Mouse (Mus musculus): Measurements from ENCODE around the gene Entpd2. TPM values are rescaled to one million over a fixed set of nuclear protein-coding genes. Genes with fewer than 3 reads are reported as not detected.
A peak's percentile ranks its signal among the peaks of the same experiment; 100 is the strongest.

Gene Entpd2
- total RNA-seq (2021) = 10 to 100 TPM; 11.7 to 15.1 TPM
- long read RNA-seq, experiment 1, transcript Entpd2-201 (9 exons, 1,935 nt) = major isoform, 20 of 24 reads
- long read RNA-seq, experiment 1, partial matches to known transcripts = 1 of 24 reads
- long read RNA-seq, experiment 1, other reads (novel, unspliced or antisense) = 3 of 24 reads
- long read RNA-seq, experiment 2, transcript Entpd2-201 (9 exons, 1,935 nt) = major isoform, 14 of 18 reads
- long read RNA-seq, experiment 2, partial matches to known transcripts = 2 of 18 reads
- long read RNA-seq, experiment 2, other reads (novel, unspliced or antisense) = 2 of 18 reads

DNA sequence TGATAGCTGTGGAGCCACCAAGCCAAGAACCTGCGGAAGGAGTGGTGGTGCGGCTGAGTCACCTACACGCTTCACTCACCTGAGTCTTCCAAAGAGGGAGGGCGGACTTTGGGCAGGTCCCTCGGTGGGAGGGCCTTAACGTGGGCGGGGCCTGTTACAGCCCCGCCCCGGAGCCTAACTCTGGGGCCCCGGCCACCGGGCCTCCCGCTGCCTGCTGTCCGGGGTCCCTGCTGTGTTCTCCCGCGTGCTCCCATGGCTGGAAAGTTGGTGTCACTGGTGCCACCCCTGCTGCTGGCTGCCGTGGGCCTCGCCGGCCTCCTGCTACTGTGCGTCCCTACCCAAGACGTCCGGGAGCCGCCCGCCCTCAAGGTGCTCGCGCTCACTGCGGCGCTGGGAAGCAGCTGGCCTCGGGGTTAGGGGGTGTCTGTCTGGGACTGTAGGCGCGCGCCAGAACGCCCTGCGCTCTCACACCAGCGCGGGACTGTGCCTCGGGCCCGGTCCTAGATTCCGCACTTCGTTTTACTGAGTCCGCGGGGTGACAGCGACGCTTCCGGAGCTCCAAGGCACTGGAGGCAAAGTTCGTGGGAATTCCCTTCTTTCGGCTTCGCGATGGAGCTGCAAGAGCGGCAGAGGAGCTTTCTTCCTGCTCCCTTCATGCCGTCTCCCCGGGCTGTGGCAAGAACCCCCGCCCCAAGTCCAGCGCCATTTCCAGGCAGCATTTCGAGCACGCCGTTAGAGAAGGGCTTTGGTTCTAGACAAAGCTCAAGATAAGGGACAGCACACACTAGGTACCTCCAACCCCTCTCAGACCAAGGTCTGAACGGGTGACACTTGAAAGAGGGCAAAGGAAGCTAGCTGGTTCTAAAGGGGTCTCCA, at the start of gene Entpd2:
Entpd2 (plus strand) TSS at position 154 of the 876 bp plus-strand sequence.
- peak; percentile 54 for DNase-seq

DNA sequence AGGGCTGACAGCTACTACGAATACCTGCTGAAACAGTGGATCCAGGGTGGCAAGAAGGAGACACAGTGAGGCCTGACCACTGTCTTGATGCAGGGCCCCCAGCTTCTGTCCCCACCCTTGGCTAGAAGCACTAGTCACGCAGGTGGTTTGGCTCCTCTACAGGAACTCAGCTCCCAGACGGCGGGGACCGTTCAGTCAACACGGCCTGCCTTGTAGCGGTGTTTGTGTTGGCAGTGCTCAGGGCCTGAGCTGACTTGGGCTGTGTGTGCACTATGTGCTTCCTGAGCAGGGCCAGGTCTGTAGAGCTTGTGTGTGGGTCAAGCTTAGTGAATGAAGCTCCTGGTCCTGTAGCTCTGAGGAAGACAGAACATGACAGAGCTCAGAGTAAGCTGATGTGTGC, 47.5 kb upstream of the Entpd2 start:
- no peak for DNase-seq

- peak; percentile 31 for DNase-seq
These were observed 46.2 kb upstream of the Entpd2 start for GRCm38 (mm10) chr2:25349499-25349898.

- DNase-seq = no peak
These were observed 45.0 kb upstream of the Entpd2 start for GRCm38 (mm10) chr2:25350701-25351100.

DNA sequence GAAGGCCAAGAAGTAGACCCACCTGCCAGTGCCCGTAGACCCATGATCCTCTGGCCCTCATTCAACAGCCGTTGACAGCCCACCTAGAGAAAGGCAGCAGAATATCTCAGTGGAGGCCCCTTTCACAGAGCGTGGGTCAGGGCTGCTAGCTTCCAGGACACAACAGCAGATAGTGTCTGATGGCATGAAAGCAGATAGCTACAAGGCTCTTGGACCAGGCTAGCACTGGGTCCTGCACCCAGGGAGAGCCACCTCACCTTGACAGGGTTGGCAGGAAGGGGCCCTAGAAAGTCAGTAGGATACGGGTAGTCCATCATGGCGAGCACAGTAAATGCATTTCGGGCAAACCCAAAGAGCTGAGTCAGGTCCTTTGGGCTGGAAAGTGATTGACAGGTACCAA, 41.5 kb upstream of the Entpd2 start:
- DNase-seq = no peak

DNA sequence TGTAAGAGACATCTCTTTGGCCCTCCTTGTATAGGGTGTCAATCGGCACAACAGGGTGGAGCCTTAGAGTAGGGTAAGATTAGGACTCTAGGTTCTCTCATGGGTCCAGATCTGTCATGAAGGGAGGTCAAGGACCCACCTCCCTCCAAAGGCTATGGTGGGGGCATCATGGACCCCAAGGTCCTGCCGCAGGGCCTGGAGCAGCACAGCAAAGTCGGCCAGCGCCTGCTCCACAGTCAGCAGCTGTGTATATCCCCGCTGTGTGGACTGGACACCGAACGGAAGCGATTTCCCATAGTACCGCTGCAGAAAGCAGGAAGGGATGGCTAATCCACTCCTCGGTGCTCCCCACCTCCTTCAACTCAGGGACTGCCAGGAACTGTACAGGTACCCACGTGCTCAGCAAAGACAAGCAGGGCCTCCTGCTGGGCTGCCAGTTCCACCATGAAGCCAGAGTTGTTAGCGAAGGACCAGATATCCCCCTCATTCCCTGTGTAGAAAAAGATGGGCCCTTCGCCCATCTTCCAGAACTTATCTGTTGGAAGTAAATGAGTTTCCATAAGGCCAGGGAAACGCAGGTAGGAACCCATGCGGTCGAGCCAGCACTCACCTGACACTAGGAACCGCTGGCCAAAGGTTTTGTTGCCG, 40.1 kb upstream of the Entpd2 start:
- DNase-seq = no peak

GRCm38 (mm10) chr2:25356208-25357079, 39.2 kb upstream of the Entpd2 start, which contains the start of gene Dpp7:
Gene Dpp7, minus strand, starts transcription at chr2:25356359.
- peak; percentile 87 for DNase-seq

GRCm38 (mm10) chr2:25359848-25360247, 35.8 kb upstream of the Entpd2 start:
- no peak for DNase-seq

DNA sequence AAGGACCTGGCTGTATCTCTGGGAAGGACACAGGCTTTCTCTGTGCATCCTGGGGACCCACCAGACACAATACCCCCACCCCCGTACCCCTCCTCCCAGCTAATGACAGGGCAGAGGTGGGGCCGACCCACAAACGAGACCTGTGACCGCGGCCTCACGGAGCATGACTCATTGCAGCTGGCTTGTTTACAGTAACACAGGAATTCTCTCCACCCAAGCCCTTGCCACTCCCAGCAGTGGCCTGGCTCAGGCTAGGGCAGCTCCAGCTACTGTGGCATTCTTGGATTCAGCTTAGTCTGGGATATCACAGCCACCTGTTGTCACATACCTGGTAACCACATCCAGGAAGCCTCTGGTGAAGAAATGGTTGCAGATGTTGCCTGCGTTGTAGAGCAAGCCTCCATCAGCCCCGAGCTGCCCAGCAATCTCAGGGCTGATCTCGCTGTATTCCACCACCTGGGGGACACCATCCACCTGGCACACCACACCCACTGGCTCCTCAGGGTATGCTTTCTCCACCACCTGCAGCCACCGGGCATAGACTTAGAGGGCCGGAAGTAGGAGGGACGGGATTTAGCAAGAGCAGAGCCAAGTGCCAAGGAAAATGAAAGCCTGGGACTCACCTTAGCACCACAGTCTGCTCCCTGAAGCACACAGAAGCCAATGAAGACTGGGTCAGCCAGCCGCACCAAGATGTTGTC, 32.0 kb upstream of the Entpd2 start:
- no peak for DNase-seq

GRCm38 (mm10) chr2:25364313-25364712, 31.4 kb upstream of the Entpd2 start:
- no peak for DNase-seq

- no peak for DNase-seq
These were observed 30.9 kb upstream of the Entpd2 start for GRCm38 (mm10) chr2:25364761-25365090.

- DNase-seq = peak; percentile 85
These were observed 30.4 kb upstream of the Entpd2 start, which contains the start of gene Uap1l1 for GRCm38 (mm10) chr2:25365091-25365761. Gene Uap1l1, minus strand, starts transcription at chr2:25365682.

GRCm38 (mm10) chr2:25369996-25370395, 25.7 kb upstream of the Entpd2 start:
- DNase-seq = no peak

- DNase-seq = peak; percentile 90
These were observed 23.7 kb upstream of the Entpd2 start, which contains the start of gene Sapcd2 for GRCm38 (mm10) chr2:25371764-25372643. Gene Sapcd2, plus strand, starts transcription at chr2:25372321.

- no peak for DNase-seq
These were observed 22.9 kb upstream of the Entpd2 start for GRCm38 (mm10) chr2:25372644-25373391.

DNA sequence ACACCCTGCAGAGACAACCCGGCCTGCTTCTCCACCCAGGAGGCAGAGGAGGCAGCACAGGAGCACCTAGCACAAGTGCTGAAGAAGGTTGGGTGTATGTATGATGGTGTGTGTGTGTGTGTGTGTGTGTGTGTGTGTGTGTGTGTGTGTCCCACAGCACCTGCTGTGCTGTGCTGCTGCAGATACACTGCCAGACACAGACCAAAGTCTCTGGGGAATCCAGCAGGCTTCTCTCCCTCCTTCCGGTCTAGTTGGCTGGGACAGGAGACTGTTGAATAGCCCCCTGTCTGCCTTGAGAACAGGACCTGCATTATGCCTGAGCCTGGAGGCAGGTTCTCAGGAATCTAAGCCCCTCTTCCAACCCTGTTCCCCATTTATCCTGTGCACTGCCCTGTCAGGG, 22.2 kb upstream of the Entpd2 start:
- no peak for DNase-seq

DNA sequence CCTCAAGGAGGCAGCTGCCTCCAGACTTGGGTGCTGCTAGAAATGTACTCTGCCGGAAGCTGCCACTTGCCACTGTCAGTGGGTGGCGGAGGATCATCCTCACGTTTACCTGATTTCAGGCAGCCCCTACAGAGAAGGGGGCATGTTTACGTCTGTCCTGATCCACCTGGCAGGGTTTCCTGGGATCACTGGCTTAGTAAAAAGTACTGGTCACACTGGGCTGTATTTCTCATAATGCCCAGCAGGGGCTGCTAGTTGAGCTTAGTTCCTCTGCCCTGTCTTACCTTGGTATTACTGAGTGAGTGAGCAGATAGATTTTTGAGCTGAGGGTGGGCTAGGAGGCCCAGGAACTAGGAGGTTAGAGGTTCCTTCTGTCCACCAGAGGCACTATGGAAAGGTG, 19.1 kb upstream of the Entpd2 start:
- peak; percentile 63 for DNase-seq

DNA sequence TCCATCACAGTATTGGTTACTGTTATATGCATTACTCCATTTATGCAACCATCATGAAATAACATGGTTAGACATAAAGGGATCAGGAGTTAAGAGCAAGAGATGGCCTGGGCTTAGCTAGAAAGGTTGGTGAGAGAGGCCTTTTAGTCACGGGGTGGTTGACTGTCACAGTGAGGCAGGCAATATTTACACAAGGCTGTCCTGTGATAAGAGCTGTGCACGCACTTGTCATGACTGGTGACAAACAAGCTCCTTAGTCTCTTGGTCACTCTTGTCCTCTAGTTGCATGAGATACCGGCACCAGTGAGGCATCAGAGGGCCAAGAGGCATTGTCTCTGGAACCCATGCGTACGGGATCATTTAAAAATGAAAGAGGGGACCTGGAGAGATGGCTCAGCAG, 11.2 kb upstream of the Entpd2 start:
- DNase-seq = no peak

- DNase-seq = no peak
These were observed 4.4 kb upstream of the Entpd2 start for GRCm38 (mm10) chr2:25391266-25391665.

Data from adrenal gland, postnatal 10 days (tissue).